Mouse (Mus musculus): ENCODE results near the gene Cox19. TPM values are rescaled to one million over a fixed set of nuclear protein-coding genes. Genes with fewer than 3 reads are reported as not detected.
A peak's percentile ranks its signal among the peaks of the same experiment; 100 is the strongest.

Cox19 gene
- polyA plus RNA-seq, 1 experiment: 51.4 TPM

- no peak for TF ChIP-seq GATA1 (IDR thresholded peaks at IDR 0.05; ENCODE audit: borderline replicate concordance, low read length)
- TF ChIP-seq FLI1 (IDR thresholded peaks at IDR 0.05; ENCODE audit: low read length): no peak
- Histone ChIP-seq H3K36me3 (replicated peaks; ENCODE audit: low read length) (peaks cover 75% of the 10 kb centered on the region), H3K27me3 (replicated peaks) (no peaks in the 10 kb centered on the region), H3K4me3 (replicated peaks) (peak overlapping the region; percentile 52), H3K4me1 (peaks cover 93% of the 10 kb centered on the region), H3K9me3 (no peaks in the 10 kb centered on the region)
Observed at GRCm38 (mm10) chr5:139287787-139288186, 63.4 kb downstream of the Cox19 start.

DNA sequence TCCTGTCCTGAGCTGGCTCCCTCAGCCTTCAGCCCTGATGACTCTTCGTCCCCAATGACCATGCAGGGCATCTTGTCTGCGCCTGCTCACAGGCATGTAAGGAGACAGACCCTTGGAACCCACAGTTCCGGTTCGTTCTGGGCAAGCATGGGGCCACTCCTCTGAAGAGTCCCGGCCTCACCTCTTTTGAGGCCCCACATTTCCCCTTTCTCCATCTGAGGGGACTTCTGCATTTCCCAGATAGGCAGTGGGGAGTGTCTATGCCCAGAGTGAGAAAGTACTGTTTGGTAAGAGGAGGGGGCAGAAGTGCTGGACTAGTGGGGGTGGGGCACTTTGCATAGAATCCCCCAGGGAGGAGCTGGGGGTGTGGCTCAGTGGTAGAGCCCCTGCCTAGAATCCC lies 64.1 kb downstream of the Cox19 start:
- Histone ChIP-seq H3K27me3 (replicated peaks) (no peaks in the 10 kb centered on the region), H3K9me3 (no peaks in the 10 kb centered on the region), H3K36me3 (replicated peaks; ENCODE audit: low read length) (peaks cover 71% of the 10 kb centered on the region), H3K4me1 (peaks cover 93% of the 10 kb centered on the region), H3K4me3 (replicated peaks) (peak overlapping the region; percentile 83)
- no peak for TF ChIP-seq GATA1 (IDR thresholded peaks at IDR 0.05; ENCODE audit: borderline replicate concordance, low read length)
- TF ChIP-seq FLI1 (IDR thresholded peaks at IDR 0.05; ENCODE audit: low read length): no peak

Other genes with a start within 250 kb of the Cox19 start
- 1.4 TPM in 1 of 2 replicates, not detected in the other for gene Prkar1b, start 201.4 kb downstream of the Cox19 start, polyA plus RNA-seq (2012; ENCODE audit: insufficient read depth, low replicate concordance)
- 196 and 533 TPM in 2 replicates for gene Dnaaf5, start 201.2 kb downstream of the Cox19 start, polyA plus RNA-seq (2012; ENCODE audit: insufficient read depth, low replicate concordance)
- gene Sun1, start 150.8 kb downstream of the Cox19 start, polyA plus RNA-seq (2012; ENCODE audit: insufficient read depth, low replicate concordance): 1.5 and 3.4 TPM in 2 replicates
- gene Get4, start 99.1 kb downstream of the Cox19 start, polyA plus RNA-seq (2012; ENCODE audit: insufficient read depth, low replicate concordance): 55.5 and 58.7 TPM in 2 replicates
- gene Adap1, start 25.8 kb downstream of the Cox19 start, polyA plus RNA-seq (2012; ENCODE audit: insufficient read depth, low replicate concordance): 25.6 and 59.2 TPM in 2 replicates
- not detected in 2 replicates for gene Cyp2w1, start 1.2 kb upstream of the Cox19 start, polyA plus RNA-seq (2012; ENCODE audit: insufficient read depth, low replicate concordance)
- 54.8 and 69.9 TPM in 2 replicates for gene Gpr146, start 26.3 kb upstream of the Cox19 start, polyA plus RNA-seq (2012; ENCODE audit: insufficient read depth, low replicate concordance)
- gene C130050O18Rik, start 53.9 kb upstream of the Cox19 start, polyA plus RNA-seq (2012; ENCODE audit: insufficient read depth, low replicate concordance): 1.8 TPM in 1 of 2 replicates, not detected in the other
- gene Gper1, start 71.7 kb upstream of the Cox19 start, polyA plus RNA-seq (2012; ENCODE audit: insufficient read depth, low replicate concordance): not detected in 2 replicates
- 23.2 and 41.2 TPM in 2 replicates for gene 3110082I17Rik, start 109.1 kb upstream of the Cox19 start, polyA plus RNA-seq (2012; ENCODE audit: insufficient read depth, low replicate concordance)
- 0.53 and 3.6 TPM in 2 replicates for gene Zfand2a, start 133.1 kb upstream of the Cox19 start, polyA plus RNA-seq (2012; ENCODE audit: insufficient read depth, low replicate concordance)
- gene Uncx, start 192.1 kb upstream of the Cox19 start, polyA plus RNA-seq (2012; ENCODE audit: insufficient read depth, low replicate concordance): not detected in 2 replicates